Mouse (Mus musculus) retina, postnatal 1 day (tissue): ENCODE data around the gene Hivep3.

ENCODE experiments used
- DNase-seq: peaks from one replicate; pipeline ENCODE4 v3.0.0-alpha.2; 2012

The Hivep3 gene

DNA sequence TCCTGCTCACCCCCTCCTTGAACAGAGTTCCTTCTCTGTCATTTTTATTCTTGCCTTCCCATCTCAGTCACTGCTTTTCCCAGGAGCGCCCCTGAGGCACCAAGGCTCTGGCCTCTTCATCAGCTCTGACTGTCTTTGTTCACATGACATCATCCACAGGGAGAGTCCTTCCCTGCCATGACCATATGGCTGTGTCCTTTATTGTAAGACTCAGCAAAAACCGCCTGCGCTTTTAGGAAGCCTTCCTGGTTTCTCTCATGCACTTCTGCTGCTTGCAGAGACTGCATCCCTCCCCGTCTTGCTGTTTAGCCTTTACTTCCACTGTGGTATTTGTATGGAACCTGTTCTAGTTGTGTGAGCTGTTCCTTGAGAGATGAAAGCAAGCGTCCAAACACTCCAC is 216.6 kb downstream of the Hivep3 start:
- no peak for DNase-seq

DNA sequence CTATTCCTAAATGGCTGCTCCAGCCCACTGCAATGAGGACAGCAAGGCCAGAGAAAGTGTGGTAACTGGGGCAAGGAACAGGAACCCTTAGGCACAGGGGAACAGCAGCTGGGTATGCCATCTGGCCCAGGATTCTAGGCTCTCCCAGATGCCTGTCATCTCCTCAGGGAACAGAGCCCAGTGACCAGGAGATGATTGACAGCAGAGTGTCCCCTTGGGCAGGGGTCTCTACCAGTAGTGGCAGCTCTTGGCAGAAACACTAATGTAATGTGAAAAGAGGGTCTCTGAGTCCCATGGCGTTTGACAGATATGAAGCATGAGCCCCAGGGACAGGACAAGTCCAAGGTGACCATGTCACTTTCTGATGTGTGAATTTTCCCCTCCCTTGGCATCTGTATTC is 217.5 kb downstream of the Hivep3 start:
- peak; percentile 80 for DNase-seq

DNA sequence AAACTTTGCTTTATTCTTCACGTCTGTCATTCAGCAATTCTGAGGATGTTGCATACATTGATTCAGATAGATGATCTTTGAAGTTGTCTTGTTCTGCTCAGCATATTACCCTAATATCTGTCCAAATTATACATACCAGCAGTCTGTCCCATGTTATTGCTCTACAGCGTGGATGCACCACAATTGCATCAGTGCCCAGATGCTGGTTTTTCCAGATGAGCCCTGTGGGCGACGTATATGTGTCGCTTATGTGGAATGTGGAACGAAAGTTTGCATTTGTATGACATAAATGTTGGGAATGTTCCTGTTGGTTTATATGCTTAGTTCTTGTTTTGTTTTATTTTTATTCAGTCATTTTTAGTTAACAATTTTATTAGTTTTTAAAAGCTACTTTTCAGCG is 221.4 kb downstream of the Hivep3 start:
- DNase-seq = no peak

DNA sequence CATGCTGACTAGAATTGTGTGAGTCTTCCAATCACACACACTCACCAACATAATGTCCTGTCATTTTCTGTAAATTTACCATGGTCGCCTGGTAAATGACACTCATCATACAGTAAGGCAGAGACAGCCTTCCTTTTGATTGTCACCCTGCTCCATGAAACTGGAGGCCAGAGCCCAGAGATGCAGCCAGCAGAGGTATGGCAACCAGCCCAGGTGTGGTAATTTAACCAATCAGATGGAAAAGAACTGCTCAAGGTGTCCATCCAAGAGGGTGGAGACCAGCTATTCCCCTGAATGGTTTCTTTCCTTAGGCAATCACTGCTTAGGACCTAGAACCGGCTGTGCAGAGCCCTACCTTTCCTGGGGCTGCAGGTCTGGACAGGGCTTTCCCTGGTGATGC is 224.4 kb downstream of the Hivep3 start:
- no peak for DNase-seq

DNA sequence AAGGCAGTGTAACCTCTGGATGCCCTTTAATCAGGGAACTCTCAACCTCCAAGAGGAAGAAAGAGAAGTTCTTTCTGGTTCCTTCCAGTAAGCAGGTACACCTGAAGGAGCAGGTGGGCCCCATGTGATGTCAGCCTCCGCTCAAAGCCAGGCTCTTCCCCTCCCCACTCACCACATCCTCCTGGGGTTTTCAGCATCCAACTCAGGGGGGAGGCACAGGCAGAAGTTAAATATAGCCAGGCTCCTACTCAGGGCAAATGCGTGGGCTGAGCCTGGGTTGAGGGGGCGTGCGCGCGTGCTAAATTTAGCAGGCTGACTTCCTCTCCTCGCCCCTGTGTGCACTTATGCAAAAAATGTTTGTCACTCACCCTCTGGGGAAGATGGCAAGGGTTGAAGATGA is 225.7 kb downstream of the Hivep3 start:
- no peak for DNase-seq

DNA sequence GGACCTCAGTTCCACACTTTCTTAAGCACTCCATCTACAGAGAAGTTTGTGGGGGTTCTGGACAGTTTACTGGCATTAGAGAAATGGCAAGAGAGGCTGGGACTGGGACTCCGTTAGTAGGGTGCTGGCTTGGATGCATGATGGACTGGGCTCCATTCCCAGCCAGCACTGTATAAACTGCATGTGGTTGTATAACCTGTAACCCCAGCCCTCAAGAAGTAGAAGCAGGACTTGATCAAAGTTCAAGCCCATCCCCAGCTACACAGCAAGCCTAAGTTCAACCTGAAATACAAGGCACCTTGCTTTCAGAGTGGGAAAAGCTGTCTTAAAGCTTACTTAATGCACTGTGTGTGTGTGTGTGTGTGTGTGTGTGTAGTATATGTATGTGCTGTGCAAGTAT is 226.3 kb downstream of the Hivep3 start:
- DNase-seq = no peak

DNA sequence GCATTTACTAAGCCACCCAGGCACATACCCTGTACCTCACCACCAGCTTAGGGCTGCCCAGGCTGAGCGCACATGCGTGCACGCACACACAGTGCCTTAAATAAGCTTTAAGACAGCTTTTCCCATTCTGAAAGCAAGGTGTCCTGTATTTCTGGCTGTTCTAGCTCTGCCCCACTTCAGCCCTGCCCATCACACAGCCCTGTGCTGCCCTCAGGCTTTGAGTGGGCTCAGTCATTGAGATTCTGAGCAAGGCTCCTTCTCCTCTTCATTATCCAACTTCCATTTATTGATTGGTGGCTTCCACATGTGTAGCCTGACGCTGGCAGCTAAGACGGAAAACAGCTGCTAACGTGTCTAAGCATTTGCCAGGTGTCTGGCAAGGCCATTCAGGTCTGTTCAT is 226.9 kb downstream of the Hivep3 start:
- DNase-seq = no peak

DNA sequence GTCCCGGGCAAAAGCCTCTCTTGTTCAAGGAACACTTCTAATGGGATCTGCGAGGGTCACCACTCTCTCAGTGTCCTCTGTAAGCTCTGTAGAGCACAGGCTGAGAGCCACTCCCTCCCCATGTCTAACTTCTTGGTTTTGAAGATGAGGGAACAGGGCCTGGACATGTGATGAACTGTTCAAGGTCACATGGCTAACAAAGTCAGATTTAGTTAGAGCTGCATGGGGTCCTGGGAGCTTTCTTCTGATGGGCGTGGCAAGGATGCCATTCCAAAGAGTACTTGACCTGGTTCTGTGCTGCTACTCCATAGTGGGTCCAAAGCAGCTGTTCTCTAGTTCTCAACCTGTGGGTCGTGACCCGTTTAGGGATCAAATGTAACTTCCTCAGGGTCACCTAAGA is 227.6 kb downstream of the Hivep3 start:
- DNase-seq = no peak

DNA sequence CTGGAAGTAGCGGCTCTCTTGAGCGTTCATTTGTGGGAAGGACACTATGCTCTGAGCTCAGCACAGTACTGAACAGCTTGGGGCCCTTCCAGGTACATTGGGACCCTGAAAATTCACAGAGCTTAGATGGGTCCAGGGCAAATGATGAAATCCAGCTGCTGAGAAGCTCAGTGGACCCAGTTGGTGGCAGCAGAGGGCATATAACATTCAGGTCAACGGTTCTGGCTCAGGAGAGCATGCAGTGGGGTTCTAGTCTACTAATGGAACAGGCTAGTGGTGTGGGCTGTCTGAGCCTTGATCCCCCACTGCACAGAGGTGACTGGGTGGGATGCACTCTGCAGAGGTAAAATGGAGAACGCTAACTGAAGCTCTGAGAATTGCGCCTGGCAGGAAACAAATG is 228.5 kb downstream of the Hivep3 start:
- DNase-seq = no peak

DNA sequence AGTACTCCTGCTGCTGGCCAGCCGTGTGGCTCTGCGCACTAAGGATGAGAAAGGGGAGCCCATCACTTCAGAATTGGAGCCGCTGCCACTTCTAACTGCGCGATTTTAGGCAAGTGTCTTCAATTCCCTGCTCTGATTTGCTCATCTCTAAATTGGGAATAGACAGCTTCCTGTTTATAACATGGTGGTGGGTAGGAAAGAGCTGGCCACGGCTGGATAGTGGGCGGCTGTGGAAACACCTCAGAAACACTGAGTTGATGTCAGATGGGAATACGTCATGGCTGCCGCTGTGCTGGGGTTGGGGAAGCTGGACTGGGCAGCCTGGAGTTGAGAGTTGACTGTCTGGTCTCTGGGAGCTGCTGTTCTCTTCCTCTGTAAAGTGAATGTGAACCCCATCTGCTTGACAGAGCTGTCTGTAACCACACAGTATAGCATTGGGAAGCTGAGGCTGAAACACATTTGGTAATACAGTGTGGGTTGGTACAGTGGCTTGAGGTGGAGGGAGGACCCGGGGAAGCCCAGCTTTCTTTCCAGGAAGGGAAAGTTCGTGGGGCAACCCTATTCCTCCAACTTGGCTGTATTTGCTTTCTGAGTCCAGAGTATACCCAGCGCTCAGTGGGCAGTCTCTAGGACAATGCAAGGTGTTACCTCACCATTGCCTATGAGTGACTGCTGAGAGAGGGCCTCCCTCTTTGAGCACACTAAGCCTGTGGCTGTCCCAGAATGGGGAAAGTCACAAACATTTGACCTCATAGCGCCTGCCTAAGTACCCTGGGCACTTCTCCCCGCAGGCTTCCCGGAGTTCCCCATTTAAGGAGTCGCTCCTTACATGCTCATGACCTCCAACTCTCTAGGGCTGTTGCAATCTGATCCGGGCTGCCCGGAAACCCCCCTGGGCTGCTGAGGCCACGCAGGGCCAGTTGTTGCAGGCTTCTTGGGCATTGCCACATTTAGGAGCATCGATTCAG is 232.8 kb downstream of the Hivep3 start:
- no peak for DNase-seq

DNA sequence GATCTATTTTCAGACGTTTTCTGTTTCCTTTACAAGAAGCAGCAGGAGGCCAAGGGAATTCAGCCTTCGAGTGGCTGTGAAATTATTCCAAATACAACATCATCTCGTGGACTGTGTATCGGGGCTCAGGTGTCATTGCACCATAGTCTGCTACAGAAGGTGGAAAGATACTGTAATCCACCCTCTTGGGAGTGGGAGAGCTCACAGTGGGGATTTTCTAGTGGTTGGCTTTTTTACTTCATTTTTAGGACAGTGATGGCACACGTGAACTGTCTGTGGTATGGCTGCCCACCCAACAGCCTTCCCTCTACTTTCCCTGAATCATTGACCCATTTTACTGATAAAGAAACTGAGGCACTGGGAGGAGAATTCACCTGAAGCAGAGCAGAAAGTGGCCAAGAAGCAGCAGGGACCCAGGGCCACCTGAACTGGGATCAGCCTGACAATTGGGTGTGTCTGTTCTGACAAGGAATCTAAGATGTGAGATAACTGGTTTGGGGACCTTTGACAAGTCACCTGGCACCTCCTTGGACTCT is 233.6 kb downstream of the Hivep3 start:
- no peak for DNase-seq

DNA sequence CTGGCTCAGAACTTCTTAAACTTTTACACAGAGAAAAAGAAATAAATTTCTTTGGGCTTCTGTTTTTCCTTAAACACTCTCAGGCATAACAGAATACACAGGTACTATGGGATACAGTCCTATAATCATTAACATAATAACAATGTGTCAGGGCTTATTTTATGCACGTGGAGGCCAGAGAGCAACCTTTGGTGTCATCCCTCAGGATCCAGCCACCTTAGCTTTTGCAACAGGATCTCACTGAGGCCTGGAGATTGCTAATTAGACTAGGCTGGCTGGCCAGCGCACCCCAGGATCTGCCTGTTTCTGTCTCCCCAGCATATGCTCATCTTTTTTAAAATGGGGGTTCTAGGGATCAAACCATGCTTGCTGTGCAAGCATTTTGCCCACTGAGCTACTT is 234.1 kb downstream of the Hivep3 start:
- no peak for DNase-seq

DNA sequence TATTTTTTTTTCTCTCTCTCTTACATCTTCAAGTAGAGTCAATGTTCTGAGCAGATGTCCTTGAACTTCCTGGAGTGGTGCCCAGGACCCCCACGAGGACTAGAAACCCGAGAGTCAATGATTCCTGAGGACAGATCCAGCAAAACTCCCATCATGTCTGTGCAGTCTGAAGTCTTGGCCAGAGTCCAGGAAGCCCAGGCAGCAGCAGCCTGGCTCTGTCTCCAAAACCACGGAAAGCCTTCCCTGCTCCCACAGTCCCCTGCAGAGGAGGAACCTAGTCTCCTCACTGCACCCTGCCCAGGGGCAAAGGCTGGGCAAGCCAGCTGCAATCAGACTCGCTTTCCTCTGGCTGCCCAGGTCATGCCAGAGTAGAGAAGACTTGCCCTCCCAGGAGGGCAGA is 234.5 kb downstream of the Hivep3 start:
- DNase-seq = peak; percentile 49

DNA sequence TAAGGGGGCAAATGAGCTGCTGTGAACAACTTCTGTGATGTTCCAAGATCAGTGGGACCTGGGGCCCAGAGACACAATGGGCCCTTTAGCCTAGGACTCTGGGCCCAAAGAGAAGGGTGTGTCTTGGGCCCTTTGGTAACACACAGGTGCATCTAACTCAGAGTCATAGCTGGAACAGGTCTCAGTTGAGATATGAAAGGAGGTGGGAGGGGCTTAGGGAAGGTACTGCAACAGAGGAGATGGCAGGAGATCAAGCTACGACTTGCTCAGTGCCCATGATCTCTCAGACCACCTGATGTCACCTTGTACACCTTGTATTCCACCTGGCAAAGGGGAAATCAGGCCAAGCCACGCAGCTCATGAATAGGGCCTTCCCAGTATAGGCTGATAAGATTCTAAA is 235.3 kb downstream of the Hivep3 start:
- no peak for DNase-seq

DNA sequence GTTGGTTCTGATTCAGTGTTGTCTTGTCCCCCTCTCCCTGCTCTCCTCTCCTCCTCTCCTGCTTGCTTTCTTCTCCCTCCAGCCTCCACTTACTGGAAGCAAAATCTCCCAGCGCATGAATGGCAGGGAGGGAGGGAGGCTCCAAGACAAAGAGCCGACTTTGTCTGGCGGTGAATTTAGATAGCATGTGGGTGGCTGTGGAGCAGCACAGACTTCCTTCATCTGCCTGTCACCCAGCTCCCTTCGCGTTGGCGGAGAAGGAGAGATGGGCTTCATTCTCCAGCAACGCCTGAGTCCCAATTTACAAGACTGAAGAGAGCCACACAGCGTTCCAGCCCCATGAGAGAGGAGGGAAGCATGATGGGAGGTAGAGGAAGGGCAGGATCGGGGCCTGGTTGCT is 236.6 kb downstream of the Hivep3 start:
- no peak for DNase-seq

DNA sequence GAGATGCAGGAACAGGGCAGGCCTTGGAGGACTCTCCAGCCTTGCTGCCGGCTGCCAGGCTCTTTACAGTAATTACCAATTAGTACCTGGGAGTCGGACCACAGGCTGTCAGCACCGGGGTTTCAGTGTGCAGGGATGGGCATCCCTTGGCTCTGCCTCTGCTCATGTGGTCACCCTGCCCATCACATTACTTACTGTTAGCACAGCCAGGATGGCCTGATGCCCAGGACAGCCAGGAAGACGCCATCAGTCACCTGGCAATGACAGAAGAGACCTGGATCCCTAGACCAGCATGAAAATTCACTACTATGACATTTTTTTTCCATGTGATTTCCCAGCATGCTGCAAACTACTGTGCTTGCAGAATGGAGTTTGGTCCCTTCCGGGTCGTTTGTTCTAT is 238.8 kb downstream of the Hivep3 start:
- no peak for DNase-seq

DNA sequence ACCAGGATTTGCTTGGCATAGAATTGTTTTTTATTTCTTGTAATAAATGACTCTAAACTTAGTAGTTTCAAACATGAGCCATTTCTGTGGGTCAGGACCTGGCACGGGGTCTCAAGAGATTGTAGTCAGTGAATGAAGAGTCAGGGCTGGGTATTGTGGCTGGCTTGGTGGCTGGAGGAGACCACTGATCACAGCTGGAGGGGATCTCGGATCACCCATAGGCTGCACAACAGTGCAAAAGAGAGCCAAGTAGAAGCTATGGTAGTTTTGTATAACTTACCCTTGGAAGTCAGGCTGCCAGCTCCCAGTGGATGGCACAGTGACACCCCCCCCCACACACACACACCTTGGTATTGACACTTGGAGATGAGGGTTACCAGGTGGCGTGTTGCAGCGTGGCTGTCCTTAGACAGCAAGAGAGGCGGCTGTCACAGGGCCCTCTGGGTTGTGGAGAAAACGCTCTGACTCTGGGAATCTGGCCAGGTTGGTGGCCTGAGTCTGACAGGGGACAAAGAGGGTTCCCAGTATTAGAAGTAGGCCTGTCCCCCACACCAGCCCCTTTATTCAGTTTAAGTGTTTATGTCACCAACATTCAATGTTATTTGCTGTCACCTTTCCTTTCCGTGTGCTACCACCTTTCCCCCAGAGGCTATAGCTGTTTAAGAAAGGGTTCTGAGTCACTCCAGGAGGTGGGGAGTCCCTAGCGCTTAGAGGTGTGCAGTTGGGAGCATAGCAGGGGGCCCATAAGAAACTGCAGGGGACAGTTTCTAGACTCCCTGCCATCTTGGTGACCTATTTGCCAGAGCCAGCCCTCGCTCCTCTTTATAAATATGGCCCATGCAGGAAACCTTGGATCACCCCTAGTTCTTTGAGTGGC is 240.4 kb downstream of the Hivep3 start:
- no peak for DNase-seq

DNA sequence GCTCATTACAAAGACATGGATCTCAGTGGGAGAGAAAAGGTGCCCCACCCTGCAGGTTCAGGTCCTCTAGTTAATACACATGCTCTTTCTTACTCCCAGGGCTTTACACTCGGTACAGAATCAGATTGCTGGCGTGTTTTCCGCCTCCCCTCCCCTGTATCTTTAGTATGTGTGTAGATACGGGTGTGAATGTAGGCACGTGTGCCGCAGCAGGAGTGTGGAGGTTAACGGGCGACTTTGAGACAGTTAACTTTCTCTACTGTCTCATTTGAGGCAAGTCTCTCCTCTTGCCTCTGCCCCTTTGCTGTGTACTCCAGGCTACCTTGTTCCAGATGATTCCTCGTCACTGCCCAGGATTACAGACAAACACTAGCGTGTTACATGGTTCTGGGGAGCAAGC is 241.7 kb downstream of the Hivep3 start:
- no peak for DNase-seq

DNA sequence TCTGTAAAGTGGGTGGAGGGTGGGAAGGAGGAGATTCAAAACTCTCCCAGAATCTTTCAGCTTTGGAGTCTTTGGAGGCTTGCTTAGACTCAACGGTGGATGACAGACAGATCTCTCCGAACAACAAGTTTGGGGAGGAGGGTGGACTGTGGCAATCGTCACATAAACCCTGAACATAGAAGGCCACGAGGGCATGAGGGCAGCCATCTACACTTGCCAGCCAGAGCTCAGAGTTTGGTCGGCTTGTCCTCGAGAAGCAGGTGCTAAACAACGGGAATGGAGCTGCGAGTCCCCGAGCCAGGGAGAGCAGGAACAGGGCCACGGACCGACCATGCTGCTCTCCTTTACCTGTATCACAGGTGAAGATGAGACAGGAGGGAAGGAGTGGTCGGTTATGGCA is 242.2 kb downstream of the Hivep3 start:
- DNase-seq = no peak

DNA sequence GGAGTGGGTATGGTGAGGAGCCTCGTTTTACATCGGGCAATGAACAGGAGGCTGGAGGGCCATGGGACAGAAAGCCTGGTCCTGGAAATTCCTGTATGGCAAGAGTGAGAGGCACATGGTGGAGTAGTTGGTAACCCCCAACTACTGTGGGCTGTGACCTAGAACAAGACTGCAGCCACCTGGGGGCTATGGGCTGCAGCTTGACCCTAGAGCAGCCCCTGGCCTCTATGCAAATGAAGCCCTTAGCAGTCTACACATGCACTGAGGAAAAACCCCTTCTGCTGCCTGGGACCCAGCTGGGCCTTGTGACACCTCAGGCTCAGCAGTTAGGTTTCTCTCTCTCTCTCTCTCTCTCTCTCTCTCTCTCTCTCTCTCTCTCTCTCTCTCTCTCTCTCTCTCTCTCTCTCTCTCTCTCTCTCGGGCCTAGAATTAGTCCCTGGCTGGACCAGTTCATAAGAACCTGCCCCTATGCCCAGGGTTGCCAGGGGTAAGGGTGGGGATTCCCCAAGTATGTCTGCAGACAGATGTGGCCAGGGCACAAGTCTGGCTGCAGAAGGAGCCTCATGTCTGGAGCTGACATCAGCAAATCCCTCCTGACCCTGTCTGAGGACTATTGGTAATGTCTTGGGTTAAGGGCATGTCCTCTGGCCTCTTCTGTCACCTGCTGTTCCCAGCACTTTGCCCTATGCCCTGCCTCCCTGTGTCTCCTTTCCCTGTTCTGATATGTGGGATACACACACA is 243.0 kb downstream of the Hivep3 start:
- peak; percentile 40 for DNase-seq

DNA sequence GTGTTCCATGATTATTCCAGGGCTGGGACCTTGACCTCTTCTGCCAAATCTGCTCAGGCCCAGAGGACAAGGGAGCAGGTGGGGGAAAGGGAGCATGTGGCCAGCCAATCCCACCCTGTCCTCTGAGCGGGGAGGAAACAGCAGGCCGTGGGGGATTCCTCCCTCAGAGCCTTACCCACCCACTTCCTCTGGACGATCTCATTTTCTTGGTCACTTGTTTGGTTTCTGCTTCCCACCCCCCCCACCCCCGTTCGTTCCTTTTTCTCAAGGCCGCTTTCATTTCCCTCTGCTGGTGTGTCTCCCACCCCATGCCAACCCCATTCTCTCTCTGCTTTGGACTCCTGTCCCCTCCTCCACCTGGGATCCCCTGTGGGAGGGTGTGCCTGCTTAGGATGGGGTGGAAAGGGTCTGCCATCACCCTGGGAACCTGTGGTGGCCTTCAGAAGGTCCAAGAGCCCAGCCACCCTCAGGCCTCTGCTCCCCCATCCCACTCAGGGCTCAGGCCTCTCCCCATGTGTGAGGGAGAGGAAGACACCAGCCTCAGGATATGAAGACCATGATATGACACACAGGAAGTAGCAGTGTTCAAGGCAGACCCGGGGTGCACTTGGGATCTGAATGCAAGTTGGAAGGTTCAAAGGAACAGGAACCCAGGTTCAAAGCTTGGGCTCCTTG is 244.4 kb downstream of the Hivep3 start:
- no peak for DNase-seq

DNA sequence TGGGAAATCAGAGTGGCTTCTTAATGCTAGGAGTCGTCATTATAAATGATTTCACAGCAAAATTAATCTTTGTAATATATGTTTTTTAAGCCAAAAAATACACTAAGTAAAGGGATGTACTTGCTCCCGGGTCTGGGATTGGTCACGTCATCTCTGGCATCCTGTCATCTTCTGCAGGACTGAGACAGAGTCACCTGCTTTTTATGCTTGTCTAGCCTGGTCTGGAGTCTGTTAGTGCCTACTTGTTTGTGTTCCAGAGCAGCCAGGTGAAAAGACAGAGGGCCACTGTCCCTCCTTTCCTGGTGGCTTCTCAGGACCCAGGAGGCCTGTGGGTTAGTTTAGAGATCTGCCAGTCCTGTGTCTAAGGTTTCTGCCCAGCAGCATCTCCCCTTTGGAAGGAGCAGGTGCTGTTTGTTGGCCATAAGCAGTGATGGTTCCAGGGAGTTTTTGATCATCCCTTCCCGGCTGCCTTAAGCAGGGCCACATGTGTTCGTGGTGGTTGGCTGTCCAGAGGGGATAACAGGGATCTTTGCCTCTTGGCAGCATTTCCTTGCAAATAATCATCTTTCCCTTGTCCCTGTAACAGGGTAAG is 245.8 kb downstream of the Hivep3 start:
- DNase-seq = no peak
